Mouse (Mus musculus): ENCODE data around the gene Cacng3. TPM values are rescaled to one million over a fixed set of nuclear protein-coding genes. Genes with fewer than 3 reads are reported as not detected.

Gene Cacng3
- total RNA-seq, 2 experiments from 2014 or later, result 0.30 TPM; not detected in 1

DNA sequence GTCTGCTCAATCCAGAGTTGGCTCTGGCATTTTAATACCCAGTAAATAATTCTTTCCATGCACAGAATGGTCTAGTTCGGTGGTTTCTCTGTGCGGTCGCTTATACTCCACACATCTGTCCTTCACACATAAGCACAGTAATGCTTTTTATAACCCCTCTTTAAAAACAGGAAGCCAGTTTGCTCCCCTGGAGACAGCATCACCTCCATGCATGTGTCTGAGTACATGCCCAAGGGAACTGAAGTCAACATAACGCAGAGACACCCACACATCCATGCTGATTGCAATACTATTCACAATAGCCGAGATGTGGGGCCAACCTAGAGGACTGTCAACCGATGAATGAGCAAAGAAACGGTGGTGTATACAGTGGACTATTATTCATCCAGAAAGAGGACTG, 147.3 kb downstream of the Cacng3 start:
- intact Hi-C loops (cut with DNase I), result no loop called here
- no peak for DNase-seq

All from heart, postnatal 10 days (tissue).